Mouse (Mus musculus): ENCODE results near the gene Dop1b. TPM values are rescaled to one million over a fixed set of nuclear protein-coding genes. Genes with fewer than 3 reads are reported as not detected.

The Dop1b gene
- total RNA-seq, 1 experiment from 2014 or later = 24.1 TPM

DNA sequence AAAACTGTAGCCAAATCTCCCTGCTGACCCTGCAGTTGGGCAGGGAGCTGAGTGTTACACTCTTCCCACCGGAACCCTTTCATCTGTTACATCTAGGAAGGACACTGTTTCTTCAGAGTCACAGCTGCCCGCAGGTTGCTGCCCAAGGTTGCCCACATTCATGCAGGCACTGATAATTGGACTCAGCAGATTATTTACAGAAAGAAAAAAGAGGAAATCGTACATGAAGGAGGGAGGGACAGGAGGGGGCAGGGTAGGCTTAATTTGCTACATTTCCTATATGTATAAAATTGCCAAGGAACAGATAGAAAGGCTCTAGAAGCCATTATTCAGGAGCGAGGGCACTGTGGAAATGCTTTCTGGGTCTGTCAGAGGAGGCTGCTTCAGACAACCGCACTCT lies 44.9 kb downstream of the Dop1b start:
- DNase-seq = no peak

DNA sequence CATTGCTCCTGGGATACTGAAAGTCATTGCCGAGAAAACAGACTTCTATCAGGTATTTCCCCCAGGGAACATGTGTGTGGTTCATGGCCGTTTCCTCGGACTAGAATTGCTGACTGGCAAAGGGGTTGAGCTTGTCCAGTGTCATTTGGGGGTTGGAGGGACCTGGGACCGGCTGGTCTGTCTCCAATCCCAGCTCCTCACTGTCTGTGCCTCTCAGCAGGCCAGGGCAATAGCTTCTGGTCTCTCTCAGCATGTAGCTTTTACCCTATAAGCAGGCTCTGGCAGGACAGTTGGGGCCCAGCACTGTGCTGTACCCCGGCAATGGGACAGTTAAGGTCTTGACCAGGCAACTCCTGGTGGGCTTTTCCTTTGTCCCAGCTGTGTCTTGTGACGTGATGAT lies 51.7 kb downstream of the Dop1b start:
- DNase-seq = no peak

DNA sequence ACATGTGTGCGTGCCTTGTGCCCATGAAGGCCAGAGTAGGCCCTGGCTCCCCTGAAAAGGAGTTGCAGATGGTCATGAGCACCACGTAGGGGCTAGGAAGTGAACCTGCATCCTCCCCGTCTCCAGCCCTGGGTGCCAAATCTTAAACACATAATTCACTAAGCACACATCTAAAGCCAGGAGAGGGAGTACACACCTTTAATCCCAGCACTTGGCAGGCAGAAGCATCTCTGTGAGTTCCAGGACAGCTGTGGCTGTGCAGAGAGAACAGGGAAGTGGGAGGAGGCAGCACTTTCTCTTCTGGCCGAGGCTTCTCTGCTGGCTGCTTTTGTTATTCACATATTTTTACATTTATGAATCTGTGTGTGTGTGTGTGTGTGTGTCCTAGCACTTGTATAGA lies 52.9 kb downstream of the Dop1b start:
- no peak for DNase-seq

DNA sequence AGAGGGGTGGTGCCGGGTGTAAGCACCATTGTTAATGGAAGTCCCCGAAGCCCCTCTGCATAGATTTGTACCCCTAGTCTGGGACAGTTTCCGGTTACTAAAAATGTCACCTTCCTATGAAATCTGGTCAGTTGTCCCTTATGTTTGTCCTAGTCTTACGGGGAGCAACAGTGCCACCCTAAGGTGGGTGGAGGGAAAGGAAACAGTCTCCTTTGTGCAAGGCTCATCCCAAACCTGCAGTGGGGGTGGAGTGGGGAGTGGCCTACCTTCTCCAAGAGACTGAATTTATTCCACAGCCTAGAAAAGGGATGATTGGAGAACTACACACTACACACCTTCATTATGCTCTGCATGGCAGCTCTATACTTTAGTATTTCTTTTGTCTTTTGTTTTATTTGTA lies 55.3 kb downstream of the Dop1b start:
- peak; percentile 69 for DNase-seq

DNA sequence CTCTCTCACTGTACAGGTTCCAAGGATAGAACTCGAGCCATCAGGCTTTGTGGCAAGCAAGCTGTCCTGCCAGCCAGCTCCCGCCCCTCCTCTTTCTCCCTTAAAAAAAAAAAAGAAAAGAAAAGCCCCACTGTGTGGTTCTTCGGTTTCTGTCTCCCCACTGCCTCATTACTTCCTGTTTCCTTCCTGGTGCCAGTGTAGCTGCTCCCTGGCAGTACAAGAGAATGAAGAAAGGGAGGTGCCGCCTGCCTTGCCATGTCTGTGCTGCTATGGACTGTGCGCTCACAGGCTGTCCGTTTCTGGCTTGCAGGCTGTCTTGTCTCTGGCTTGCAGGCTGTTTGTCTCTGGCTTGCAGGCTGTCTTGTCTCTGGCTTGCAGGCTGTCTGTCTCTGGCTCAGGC lies 55.8 kb downstream of the Dop1b start:
- DNase-seq = no peak

DNA sequence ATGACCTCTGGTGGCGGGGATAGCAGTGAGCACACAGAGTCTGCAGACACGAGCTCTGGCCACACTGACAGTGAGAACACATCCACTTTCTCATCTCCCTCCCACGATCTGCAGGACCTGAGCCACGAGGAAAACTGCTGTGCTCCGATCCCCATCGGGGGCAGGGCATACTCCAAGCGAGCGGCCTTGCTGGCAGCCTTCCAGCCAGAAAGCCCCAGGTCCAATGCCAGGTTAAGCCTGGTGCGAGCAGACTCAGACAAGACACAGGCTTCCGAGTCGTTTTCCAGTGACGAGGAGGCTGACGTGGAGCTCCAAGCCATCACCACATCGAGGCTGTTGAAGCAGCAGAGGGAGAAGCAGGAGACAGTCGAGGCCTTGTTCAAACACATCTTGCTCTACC lies 57.9 kb downstream of the Dop1b start:
- DNase-seq = peak; percentile 27

DNA sequence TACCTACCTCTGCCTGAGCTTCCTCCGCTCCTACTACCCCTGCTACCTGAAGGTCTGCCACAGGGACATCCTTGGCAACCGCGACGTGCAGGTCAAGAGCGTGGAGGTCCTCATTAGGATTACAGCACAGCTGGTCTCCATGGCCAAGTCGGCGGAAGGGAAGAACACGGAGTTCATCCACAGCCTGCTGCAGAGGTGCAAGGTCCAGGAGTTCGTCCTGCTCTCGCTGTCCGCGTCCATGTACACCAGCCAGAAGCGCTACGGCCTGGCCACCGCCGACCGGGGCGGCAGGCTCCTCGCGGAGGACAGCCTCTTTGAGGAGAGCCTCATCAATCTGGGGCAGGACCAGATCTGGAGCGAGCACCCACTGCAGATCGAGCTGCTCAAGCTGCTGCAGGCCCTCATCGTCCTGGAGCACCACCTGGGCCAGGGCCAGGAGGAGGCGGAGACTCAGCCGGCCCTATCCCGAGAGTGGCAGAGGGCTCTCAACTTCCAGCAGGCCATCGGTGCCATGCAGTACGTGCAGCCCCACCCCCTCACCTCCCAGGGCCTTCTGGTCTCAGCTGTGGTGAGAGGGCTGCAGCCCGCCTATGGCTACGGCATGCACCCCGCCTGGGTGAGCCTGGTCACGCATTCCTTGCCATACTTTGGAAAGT lies 58.7 kb downstream of the Dop1b start:
- DNase-seq = no peak

DNA sequence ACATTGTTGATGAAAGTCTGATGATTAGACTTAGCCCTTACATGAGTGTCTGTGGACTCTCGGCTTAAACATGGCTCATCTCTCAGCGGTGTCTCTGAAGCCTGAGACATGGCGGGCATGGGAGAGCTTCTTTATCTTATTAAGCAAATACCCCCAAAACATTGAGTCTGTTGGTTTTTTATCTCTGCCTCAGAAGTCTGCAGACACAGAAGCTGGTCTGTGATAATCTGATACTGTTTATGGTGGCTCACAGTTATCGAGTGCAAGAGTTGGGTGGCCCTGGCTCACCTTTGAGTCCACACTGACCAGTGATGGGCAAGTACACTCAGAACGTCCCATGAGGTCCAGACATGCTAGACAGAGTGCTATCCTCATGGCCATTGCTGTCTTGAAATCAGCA lies 63.0 kb downstream of the Dop1b start:
- no peak for DNase-seq

DNA sequence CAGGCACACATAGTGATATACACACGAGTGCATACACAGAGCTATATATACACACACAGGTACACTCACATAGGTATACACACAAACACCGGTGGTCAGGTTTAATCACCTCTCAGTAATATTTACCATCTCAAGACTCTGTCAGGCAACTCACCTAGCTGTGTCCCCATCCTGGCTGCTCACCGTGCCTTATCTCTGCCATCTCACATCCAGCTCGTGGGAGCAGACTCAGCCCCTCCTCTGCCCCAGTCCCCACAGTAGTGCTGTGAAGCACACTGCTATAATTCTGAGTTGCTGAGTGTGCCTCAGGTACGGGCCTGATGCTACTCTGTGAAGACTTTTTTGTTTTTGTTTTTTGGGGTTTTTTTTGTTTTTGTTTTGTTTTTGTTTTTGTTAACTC lies 64.8 kb downstream of the Dop1b start:
- DNase-seq = no peak

DNA sequence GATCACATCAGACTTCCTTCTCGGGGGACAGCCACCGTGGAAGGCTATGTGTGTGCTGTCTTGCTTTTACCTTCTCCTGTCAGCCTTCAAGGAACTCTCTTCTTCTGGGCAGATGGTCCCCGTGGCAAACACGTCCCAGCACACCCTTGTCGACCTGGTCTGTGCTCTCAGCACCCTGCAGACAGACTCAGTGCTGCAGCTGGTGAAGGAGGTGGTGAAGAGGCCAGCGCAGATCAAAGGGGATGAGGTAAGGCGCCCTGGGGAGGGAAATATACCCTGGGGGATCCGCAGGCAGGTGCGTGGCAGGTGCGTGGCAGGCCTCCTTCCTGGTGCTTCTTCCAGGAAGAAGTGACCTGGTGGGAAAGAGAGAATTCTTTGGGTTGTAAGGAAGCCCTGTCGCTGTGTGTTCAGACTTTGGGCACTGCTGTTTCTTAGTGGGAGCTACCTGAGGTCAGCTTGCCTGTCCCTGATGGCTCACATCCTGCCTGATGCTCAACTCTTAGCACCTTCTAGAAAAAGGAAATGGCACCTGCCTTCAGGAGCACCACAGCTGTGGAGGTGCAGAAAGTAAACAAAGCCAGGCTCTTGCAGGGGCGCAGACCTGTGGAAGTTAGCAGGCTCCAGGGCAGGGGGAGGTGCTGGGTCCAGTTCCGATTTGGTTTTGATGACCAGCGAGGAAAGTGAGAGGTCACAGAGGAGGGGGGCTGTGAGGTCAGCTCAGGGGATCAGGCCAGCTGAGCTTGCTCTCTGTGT lies 65.7 kb downstream of the Dop1b start:
- no peak for DNase-seq

DNA sequence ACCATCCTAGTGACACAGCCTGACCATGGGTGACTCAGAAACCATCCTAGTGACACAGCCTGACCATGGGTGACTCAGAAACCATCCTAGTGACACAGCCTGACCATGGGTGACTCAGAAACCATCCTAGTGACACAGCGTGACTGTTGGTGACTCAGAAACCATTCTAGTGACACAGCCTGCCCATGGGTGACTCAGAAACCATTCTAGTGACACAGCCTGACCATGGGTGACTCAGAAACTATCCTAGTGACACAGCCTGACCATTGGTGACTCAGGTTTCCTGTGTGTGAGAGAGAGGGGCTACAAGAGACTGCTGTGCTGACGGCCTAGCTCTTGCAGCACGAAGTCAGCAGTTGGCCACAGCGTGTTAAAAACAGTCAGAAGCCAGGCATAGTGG lies 66.7 kb downstream of the Dop1b start:
- peak; percentile 18 for DNase-seq

DNA sequence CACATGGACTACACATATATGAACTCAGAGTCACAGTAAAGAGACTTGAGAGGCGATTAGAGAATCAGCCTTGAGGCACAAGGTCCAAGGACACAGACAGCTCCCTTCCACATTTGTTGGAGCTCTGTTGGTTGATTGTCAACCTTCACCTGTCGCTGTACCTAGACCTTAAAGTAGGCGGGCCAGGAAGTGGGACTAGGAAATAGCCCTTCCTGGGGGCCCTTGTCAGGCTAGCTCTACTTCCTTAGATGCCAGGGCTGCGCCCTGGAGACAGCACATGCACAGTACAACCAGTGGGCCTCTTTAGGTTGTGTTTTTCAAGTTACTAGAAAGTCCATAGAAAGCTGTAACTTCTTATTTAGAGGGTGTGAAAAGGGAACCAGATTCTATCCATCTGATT lies 67.8 kb downstream of the Dop1b start:
- no peak for DNase-seq

DNA sequence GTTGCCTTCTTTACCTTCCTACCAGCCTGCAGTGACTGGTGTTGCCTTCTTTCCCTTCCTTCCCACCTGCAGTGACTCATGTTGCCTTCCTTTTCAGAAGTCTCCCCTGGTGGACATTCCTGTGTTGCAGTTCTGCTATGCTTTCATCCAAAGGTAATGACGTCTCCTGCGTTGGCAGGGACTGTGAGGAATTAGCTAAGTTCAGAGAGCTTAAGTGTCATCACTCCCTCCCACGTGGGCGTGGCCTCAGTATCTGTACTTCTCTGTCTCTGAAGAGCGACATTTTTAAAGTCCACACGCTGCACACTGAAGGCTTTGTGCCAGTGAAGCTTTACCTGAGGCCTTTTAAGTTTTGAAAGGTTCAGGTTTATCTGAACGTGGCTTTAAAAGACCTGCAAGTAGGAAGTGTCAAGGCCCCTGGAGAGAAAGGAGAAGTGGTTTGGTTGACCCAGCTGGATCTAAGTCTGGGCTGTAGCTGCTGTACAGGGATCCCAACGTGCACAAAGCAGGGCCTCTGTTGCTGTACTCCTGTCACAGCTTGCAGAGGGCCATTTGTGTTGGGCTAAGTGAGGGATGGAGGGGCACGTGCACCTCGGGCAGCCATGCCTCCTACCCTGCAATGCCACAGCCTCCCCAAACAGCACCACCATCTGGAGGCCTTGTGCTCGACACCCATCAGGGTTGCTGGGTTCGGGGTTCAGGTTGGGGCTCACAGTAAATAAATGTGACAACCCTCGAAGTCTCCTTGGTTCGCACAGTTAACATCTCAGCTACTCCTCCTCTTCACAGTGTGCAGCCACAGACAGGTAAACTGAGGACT lies 69.2 kb downstream of the Dop1b start:
- DNase-seq = peak; percentile 36

DNA sequence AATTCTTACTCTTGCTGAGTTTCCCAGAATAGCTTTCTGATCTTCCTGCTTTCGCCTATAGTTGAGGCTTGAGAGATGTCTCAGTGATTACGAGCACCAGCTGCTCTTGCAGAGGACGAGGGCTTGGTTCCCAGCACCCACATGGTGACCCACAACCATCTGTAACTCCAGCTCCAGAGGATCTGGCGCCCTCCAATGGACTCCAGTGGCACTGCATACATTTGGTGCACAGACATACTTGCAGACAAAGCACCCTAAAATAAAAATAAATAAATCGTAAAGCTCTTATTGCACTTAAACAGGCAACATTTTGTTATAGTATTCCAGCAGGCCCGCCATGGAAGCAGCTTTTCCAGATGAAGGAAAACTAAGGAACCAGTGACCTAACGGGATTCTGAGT lies 72.5 kb downstream of the Dop1b start:
- DNase-seq = no peak

DNA sequence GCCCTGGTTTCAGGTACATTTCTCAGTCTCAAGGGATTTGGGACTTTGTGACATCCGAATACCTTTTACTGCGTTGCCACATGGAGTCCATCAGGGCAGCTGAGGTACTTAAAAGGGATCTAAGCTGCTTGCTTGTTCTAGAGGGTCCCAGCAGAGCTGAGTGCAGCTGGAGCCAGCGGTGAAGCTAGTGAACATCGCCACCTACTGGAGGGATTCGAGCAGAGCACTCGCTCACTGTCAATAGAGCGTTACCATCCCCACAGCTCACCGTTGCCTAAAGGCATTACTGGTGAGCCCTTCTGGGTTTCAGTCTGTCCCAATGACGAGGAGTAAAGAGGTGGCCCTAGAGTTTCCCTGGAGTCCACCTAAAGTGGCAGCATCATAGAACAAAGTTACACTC lies 74.1 kb downstream of the Dop1b start:
- peak; percentile 76 for DNase-seq

DNA sequence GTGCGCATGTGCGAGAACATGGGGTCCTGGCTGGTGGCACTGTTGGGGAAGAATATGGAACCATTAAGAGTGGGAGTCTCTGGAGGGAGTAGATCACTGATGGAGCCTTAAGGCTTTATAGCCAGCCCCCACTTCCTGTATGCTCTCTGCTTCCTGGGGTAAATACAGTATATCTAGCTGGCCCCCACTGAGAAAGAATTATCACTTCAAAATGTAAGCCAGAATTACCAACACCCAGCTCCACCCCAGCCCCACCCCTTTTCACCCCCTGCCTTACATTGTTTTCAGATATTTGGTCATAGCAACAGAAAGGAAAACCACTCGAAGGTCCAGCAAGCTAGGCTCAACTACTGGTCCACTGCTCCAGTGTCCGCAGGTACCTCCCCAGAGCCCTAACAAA lies 76.7 kb downstream of the Dop1b start:
- no peak for DNase-seq

DNA sequence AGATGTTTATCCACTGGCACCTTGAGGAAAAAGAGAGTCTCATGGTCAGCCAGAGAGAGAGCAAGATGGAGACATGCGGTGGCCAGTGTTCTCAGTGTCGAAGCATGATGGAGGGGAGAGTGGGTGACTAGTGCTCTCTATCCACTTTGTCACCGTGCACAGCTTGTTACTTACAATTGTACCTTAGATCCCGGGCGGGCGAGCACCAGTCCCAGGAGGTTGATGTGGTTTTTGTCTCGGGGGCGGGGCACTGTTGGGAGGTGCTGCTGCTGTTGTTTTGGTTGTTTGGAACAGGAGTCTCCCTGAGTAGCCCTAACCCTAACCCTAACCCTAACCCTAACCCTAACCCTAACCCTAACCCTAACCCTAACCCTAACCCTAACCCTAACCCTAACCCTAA lies 77.2 kb downstream of the Dop1b start:
- DNase-seq = no peak

DNA sequence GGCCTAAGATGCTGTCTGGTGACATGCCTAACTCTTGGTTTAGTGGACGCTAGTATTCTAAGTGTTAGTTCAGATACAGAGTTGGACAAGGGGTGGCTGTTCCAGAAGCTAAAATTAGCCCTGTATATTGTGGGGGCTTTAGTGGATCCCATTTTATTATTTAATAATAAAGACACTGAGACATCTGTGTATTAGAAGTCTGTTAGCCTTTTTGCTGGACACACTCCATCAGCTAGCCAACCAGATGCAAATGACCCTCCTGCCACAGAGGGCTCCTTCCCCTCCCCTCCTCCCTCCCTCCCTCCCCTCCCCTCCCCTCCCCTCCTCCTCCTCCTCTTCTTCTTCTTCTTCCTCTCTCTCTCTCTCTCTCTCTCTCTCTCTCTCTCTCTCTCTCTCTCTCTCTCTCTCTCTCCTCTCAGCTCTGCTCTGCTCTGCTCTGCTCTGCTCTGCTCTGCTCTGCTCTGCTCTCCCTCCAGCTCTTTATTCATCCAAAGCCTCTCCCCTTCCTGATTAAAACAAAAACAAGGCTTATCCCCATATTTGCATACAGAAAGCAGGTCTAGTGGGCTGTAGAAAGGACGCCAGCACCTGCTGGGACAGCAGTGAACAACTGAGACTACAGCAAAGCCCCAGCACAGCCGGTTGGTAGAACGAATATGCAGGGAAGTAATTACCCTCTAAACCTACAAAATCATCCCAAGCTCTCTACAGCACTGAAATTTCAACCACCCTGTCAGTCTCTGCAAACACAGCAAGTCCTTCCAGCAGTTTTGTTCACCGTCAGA lies 78.5 kb downstream of the Dop1b start:
- DNase-seq = no peak

DNA sequence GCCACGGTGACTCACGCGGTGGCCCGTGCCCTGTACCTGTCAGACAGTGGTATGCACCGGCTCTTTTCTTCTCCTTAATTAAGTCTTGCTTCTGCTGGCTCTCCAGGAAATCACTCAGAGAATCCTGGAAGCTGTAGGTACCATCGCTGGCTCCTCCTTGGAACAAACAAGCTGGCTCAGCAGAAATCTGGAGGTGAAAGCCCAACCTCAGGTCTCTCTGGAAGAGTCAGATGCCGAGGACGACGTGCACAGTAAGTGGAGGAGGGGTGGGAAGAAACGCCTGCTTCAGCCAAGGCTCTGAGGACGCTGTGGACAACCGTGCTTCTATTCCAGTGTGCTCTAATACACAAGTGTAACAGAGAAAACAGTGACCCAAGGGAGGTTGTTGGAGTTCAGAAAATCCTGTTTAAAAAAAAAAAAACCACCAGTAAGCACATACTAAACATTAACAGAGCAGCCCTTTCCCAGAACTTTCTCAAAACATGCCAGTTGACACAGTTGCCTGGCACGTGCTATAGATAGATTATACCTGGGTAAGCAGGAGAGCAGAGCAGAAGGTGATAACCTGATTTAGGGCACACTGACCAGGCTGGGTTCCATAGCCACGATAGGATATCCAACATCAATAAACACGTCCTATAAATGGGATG lies 81.4 kb downstream of the Dop1b start:
- no peak for DNase-seq

DNA sequence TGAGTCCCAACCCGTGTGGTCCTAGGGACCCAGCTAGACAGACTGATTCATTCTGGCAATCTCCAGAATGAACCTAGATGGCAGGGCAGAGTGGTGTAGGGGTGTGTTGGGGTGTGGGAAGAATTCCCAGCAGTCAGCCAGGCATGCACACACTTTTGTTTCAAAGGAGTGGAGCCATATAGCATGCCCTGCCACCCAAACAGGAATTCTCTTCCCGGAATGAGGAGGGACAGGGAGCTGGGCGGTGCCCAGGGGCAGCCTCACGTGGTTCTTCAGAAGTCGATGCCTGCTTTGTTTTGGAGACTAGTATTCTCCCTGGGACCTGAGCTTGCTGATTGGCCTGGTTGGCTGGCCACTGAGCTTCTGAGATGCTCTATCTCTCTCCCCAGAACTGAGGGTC lies 83.1 kb downstream of the Dop1b start:
- no peak for DNase-seq

DNA sequence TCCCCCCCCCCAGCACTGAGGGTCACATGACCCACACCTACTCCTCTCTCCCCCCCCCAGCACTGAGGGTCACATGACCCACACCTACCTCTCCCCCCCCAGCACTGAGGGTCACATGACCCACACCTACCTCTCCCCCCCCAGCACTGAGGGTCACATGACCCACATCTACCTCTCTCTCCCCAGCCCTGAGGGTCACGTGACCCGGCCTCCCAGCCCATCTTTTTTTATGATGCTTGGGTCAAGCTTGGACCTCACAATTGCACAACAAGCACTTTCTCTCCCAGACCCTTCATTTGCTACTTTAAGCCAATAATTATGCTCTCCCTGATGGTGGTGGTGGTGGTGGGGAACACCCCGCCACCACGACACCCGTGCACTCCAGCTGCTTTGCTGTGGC lies 83.7 kb downstream of the Dop1b start:
- DNase-seq = no peak
